Mouse (Mus musculus): ENCODE results near the gene Ybx2. TPM values are rescaled to one million over a fixed set of nuclear protein-coding genes. Genes with fewer than 3 reads are reported as not detected.
A peak's percentile ranks its signal among the peaks of the same experiment; 100 is the strongest.

The Ybx2 gene
- polyA plus RNA-seq (2015; fragmentation: Nextera tagmentation; extraction: Ambion mirVana), result 3.3 and 3.4 TPM in 2 replicates

DNA sequence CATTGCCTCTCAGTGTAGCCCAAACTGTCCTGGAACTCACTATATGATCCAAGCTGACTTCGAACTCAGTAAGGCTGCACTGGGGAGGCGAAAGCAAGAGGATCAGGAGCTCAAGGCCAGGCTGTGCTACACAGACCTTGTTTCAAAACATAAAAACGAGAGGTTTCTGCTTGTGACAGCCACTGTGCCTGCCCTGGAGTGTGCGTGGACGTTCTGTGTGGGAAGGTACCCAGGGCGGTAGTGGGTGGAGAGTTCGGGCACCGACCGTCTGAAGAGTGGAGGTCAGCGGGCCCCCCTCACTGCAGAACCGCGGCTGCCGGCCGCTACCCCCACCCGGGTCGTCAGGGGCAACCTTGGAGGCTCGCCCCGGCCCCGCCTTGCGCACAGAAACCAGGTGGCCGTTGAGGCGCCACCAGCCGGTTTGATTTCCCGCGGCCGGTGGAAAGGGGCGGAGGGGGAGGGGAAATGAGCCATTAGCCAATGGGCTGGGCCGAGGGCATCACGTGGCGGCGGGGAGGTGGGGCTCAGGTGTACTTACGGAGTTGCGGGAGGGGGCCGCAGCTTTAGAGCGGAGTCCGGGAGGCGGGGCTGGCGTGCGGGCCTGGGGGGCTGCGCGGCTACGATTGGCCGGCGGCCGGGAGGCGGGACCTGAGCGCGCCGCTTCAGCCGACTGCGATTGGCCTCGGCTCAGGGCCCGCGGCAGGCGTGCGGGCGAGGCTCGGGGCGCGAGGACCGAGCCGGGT lies at the start of gene Ybx2:
Gene Ybx2, plus strand, starts transcription at position 660 of the 743 bp plus-strand sequence.
- Histone ChIP-seq H3K4me1 (replicated peaks; ENCODE audit: control insufficient read depth, insufficient read depth, low read length) (peaks cover 22% of the 10 kb centered on the region), H3K36me3 (ENCODE audit: control insufficient read depth, insufficient read depth) (no peaks in the 10 kb centered on the region), H3K4me3 (replicated peaks; ENCODE audit: low read length) (peak within 1 kb of the TSS; percentile 61), H3K27ac (ENCODE audit: low read length) (no peak within 1 kb of the TSS), H3K9me3 (ENCODE audit: control insufficient read depth, low read length) (no peaks in the 10 kb centered on the region), H3K27me3 (replicated peaks; ENCODE audit: control insufficient read depth, insufficient read depth, low read length) (peaks cover 13% of the 10 kb centered on the region), H3K9ac (replicated peaks; ENCODE audit: low read depth, low read length) (peak within 1 kb of the TSS; percentile 62), H3K4me2 (ENCODE audit: low read length) (peak within 1 kb of the TSS; percentile 100)
- ATAC-seq, result peak; percentile 89
- WGBS, result 1% methylated on average over 56 of the region's 62 CpGs

DNA sequence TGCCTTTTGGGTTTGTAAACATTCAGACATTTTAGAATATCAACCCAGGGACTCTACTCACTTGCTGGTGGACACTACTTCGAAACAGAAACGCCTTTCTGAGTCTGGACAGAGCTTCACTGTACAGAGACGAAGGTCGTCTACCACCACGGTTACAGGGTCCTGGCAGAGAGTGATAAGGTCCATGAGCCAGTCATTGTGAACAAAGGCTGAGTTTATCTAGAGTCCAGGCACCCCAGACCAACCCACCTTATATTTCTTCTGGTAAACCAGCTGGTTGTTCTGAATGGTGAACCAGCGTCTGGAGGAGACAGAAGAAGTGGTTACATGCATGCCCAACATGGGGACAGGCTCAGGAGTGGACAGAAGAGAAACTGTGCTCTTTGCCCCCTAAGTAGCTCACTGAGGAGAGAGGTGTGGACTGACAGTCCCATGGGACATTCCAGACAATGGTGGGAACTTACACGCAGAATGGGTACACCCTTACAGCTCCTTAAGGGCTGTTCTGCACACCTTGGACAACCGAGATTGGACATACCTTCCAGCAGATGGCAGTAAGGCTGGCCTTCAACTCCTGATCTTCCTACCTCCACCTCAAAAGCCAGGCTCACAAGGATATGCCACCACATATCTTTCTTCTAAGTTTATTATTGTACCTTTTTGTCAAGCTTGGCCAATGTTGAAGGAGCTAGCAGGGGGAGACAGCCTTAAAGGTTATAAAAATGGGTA lies 48.5 kb upstream of the Ybx2 start:
- H3K4me3 ChIP-seq (replicated peaks; ENCODE audit: low read length), result no peak overlapping the region
- H3K9ac ChIP-seq (replicated peaks; ENCODE audit: low read depth, low read length), result no peak overlapping the region
- no peak overlapping the region for H3K27ac ChIP-seq (ENCODE audit: low read length)
- H3K4me1 ChIP-seq (replicated peaks; ENCODE audit: control insufficient read depth, insufficient read depth, low read length), result no peaks in the 10 kb centered on the region
- no peak for ATAC-seq
- H3K9me3 ChIP-seq (ENCODE audit: control insufficient read depth, low read length), result no peaks in the 10 kb centered on the region
- 74% methylated on average over 8 of the region's 8 CpGs for WGBS
- no peaks in the 10 kb centered on the region for H3K36me3 ChIP-seq (ENCODE audit: control insufficient read depth, insufficient read depth)
- 0 out of 2 replicates have a peak, but pooled peaks cover 2% of the 10 kb centered on the region for H3K27me3 ChIP-seq (replicated peaks; ENCODE audit: control insufficient read depth, insufficient read depth, low read length)
- no peak overlapping the region for H3K4me2 ChIP-seq (ENCODE audit: low read length)

DNA sequence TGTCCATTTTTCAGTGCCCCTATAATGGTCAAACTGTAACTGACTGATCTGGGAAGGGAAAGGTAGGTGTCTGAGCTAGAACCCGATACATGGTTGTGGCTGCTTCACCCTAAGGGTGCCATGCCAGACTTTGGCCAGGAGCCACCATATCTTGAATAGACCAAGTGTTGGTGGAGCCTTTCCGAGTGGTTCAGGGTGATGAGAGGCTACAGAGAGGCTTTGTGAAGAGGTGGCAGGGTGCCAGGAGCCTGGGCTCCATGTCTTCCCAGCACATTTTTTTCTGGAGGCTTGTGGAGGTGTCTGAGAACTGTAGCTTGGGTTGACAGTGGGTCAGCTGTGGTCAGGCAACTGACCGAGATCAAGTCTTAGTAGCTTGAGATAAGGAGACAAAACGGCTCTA lies 44.1 kb upstream of the Ybx2 start:
- H3K4me2 ChIP-seq (ENCODE audit: low read length), result no peak overlapping the region
- no peaks in the 10 kb centered on the region for H3K9me3 ChIP-seq (ENCODE audit: control insufficient read depth, low read length)
- H3K4me3 ChIP-seq (replicated peaks; ENCODE audit: low read length), result no peak overlapping the region
- no peak overlapping the region for H3K27ac ChIP-seq (ENCODE audit: low read length)
- H3K4me1 ChIP-seq (replicated peaks; ENCODE audit: control insufficient read depth, insufficient read depth, low read length), result no peaks in the 10 kb centered on the region
- 60% methylated on average over 4 of the region's 4 CpGs for WGBS
- no peak overlapping the region for H3K9ac ChIP-seq (replicated peaks; ENCODE audit: low read depth, low read length)
- no peaks in the 10 kb centered on the region for H3K27me3 ChIP-seq (replicated peaks; ENCODE audit: control insufficient read depth, insufficient read depth, low read length)
- ATAC-seq, result no peak
- no peaks in the 10 kb centered on the region for H3K36me3 ChIP-seq (ENCODE audit: control insufficient read depth, insufficient read depth)

DNA sequence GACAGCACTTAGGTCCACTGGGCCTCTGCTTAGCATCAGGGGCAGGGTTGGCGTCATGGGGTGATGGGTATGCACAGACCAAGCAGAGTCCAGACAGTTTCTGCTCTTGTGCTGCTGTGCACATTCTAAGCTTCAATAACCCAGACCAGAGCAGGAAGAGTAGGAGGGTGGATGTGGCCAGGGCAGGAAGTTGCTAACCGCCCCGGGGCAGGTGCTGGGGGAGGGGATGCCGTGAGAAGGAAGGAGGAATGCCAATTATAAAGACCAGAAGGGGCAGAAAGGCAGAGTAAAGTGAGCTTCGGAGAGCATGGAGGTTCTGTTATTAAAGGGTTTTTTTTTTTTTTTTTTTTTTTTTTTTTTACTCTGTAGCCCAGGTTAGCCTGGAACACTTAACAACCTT lies 40.9 kb upstream of the Ybx2 start:
- no peaks in the 10 kb centered on the region for H3K27me3 ChIP-seq (replicated peaks; ENCODE audit: control insufficient read depth, insufficient read depth, low read length)
- peaks cover 16% of the 10 kb centered on the region for H3K4me1 ChIP-seq (replicated peaks; ENCODE audit: control insufficient read depth, insufficient read depth, low read length)
- ATAC-seq, result no peak
- WGBS, result 85% methylated on average over 5 of the region's 5 CpGs
- no peak overlapping the region for H3K27ac ChIP-seq (ENCODE audit: low read length)
- H3K4me2 ChIP-seq (ENCODE audit: low read length), result no peak overlapping the region
- H3K4me3 ChIP-seq (replicated peaks; ENCODE audit: low read length), result no peak overlapping the region
- no peak overlapping the region for H3K9ac ChIP-seq (replicated peaks; ENCODE audit: low read depth, low read length)
- no peaks in the 10 kb centered on the region for H3K36me3 ChIP-seq (ENCODE audit: control insufficient read depth, insufficient read depth)
- no peaks in the 10 kb centered on the region for H3K9me3 ChIP-seq (ENCODE audit: control insufficient read depth, low read length)

DNA sequence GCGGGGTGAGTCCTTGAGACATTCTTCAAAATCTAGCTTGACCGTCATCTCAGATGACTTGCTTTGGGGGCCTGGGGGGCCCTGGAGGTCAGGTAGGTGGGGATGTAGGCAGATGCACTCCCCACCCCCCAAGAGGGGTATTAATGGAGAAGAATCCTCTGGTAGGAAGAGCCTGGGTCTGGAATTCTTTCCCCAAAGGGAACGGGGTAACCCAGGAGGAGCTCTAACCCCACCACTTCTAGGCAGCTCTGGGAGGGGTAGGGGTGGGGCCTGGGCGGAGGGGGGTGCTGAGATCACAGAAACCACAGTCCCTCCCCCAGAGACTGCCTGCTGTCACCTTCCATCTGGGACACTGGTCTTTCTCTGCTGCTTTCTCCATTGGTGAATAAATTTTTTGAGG lies 40.3 kb upstream of the Ybx2 start, which contains the start of gene Acap1:
Gene Acap1, minus strand, starts transcription at position 249 of the 400 bp plus-strand sequence.
- no peak for ATAC-seq
- Histone ChIP-seq H3K27ac (ENCODE audit: low read length) (no peak within 1 kb of the TSS), H3K27me3 (replicated peaks; ENCODE audit: control insufficient read depth, insufficient read depth, low read length) (no peaks in the 10 kb centered on the region), H3K4me2 (ENCODE audit: low read length) (no peak within 1 kb of the TSS), H3K4me3 (replicated peaks; ENCODE audit: low read length) (no peak within 1 kb of the TSS), H3K36me3 (ENCODE audit: control insufficient read depth, insufficient read depth) (no peaks in the 10 kb centered on the region), H3K9me3 (ENCODE audit: control insufficient read depth, low read length) (no peaks in the 10 kb centered on the region), H3K9ac (replicated peaks; ENCODE audit: low read depth, low read length) (no peak within 1 kb of the TSS), H3K4me1 (replicated peaks; ENCODE audit: control insufficient read depth, insufficient read depth, low read length) (peaks cover 19% of the 10 kb centered on the region)
- 76% methylated on average over 4 of the region's 4 CpGs for WGBS

DNA sequence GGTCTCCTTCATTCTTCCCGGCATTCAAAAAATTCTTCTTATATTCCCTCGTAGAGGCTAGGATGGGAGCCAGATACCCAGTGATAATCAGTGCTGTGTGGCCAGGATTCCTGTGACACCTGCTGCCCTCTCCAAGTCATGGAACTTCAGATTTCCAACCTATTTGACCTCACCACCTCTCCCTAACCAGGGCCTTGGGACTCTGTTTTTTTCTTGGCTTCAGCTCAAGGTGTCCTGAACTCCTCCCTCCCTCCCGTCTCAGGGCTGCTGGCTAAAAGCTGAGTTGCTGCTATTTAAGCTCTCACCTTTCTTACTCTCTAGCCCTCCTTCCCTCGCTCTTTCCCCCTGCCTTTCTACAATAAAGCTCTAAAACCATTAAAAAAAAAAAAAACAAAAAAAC lies 35.7 kb upstream of the Ybx2 start:
- Histone ChIP-seq H3K27ac (ENCODE audit: low read length) (peak overlapping the region; percentile 98), H3K4me2 (ENCODE audit: low read length) (peak overlapping the region; percentile 92), H3K4me1 (replicated peaks; ENCODE audit: control insufficient read depth, insufficient read depth, low read length) (peaks cover 31% of the 10 kb centered on the region), H3K4me3 (replicated peaks; ENCODE audit: low read length) (peak overlapping the region; percentile 78), H3K36me3 (ENCODE audit: control insufficient read depth, insufficient read depth) (peaks cover 11% of the 10 kb centered on the region), H3K9ac (replicated peaks; ENCODE audit: low read depth, low read length) (peak overlapping the region; percentile 92), H3K9me3 (ENCODE audit: control insufficient read depth, low read length) (no peaks in the 10 kb centered on the region), H3K27me3 (replicated peaks; ENCODE audit: control insufficient read depth, insufficient read depth, low read length) (no peaks in the 10 kb centered on the region)
- no peak for ATAC-seq
- 13% methylated on average over 4 of the region's 4 CpGs for WGBS

DNA sequence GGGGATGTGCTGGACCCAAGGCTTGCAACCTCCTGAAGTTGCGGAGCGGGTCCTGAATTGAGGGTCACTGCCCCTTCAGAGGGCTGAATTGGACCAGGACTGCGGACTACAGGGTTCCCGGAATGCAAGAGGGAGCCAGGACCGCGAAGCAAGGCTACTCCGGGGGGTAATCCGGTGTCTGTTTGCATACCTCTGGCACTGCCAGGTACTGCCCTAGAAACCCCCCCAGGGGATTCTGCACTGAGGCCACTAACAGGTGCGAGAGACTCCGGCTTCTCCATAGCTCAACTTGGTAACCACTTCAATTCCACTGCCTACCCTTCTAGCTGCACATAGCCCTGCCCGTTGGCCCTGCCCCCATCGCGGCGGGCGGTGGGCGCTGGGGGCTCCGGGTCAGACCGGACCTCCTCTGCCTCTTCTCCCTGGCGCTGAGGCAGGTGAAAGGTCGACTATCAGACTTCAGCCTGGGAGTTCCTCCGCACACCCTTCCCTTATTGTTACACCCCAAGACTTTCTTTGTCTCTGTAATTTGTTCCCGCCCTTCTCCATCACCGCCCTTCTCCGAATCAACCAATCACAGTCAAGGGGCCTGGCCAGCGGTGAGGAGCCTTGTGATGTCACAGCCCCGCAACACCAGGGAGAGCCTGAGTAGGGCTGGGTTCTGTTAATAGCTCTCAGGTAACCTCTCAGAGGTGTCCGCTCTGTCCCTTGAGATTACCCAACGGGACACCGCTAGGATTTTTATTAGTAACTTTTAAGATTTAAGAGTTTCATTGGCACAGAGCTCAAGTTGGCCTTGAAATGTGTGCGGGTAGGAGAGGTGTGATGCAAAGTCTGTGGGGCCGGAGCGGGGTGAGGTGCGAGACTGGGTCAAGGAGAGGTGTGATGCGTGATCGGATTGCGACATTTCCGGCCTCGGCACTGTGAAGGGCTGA lies 34.9 kb upstream of the Ybx2 start, which contains the start of the genes 2810408A11Rik and Neurl4:
Gene 2810408A11Rik, minus strand, starts transcription at position 517 of the 935 bp plus-strand sequence.
Gene Neurl4, plus strand, starts transcription at position 602 of the 935 bp plus-strand sequence.
- H3K4me1 ChIP-seq (replicated peaks; ENCODE audit: control insufficient read depth, insufficient read depth, low read length), result peaks cover 31% of the 10 kb centered on the region
- H3K9ac ChIP-seq (replicated peaks; ENCODE audit: low read depth, low read length), result peak within 1 kb of the TSS; percentile 92
- H3K36me3 ChIP-seq (ENCODE audit: control insufficient read depth, insufficient read depth), result peaks cover 14% of the 10 kb centered on the region
- H3K27ac ChIP-seq (ENCODE audit: low read length), result peak within 1 kb of the TSS; percentile 98
- peak within 1 kb of the TSS; percentile 92 for H3K4me2 ChIP-seq (ENCODE audit: low read length)
- H3K4me3 ChIP-seq (replicated peaks; ENCODE audit: low read length), result peak within 1 kb of the TSS; percentile 78
- under 1% methylated on average over 38 of the region's 38 CpGs for WGBS
- H3K9me3 ChIP-seq (ENCODE audit: control insufficient read depth, low read length), result no peaks in the 10 kb centered on the region
- H3K27me3 ChIP-seq (replicated peaks; ENCODE audit: control insufficient read depth, insufficient read depth, low read length), result no peaks in the 10 kb centered on the region
- peak; percentile 96 for ATAC-seq

DNA sequence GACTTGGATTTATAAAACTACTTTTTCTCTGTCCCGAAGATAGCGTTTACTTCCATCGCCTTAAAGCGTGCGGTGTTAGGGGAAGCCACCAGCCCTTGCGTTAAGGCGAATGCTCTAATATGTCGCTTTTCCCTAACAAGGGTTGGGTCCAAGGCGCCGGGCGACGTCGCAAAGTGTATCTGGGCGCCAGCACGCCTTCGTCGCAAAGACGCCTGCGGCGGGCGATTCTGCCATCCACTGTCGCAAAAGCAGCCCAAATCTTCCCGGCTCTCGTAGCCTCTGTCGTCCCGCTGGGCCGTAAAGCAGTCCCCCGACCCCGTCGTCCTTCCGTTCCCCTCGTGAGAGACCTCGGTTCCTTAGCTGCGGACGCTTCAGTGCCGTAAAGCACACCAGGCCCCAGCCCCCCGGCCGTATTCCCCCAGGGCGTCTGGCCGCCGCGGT lies 34.2 kb upstream of the Ybx2 start:
- H3K4me1 ChIP-seq (replicated peaks; ENCODE audit: control insufficient read depth, insufficient read depth, low read length), result peaks cover 31% of the 10 kb centered on the region
- H3K4me3 ChIP-seq (replicated peaks; ENCODE audit: low read length), result peak overlapping the region; percentile 78
- under 1% methylated on average over 40 of the region's 42 CpGs for WGBS
- peak; percentile 74 for ATAC-seq
- H3K9me3 ChIP-seq (ENCODE audit: control insufficient read depth, low read length), result no peaks in the 10 kb centered on the region
- H3K4me2 ChIP-seq (ENCODE audit: low read length), result peak overlapping the region; percentile 92
- peaks cover 18% of the 10 kb centered on the region for H3K36me3 ChIP-seq (ENCODE audit: control insufficient read depth, insufficient read depth)
- H3K27me3 ChIP-seq (replicated peaks; ENCODE audit: control insufficient read depth, insufficient read depth, low read length), result no peaks in the 10 kb centered on the region
- H3K27ac ChIP-seq (ENCODE audit: low read length), result peak overlapping the region; percentile 98
- H3K9ac ChIP-seq (replicated peaks; ENCODE audit: low read depth, low read length), result peak overlapping the region; percentile 92

Data from forebrain, embryonic 16.5 days (tissue).